Mouse (Mus musculus): ENCODE measurements around the gene Slc25a13. TPM values are rescaled to one million over a fixed set of nuclear protein-coding genes. Genes with fewer than 3 reads are reported as not detected.

Gene Slc25a13
- polyA plus RNA-seq, 1 experiment, result 89.0 TPM

GRCm38 (mm10) chr6:6242114-6242513, 25.1 kb upstream of the Slc25a13 start:
- Histone ChIP-seq H3K36me3 (ENCODE audit: control insufficient read depth, insufficient read depth, low read length, poor library complexity, severe bottlenecking) (no peaks in the 10 kb centered on the region), H3K9ac (ENCODE audit: low read depth, poor library complexity, severe bottlenecking) (no peak overlapping the region), H3K4me3 (ENCODE audit: low read depth, low read length) (no peak overlapping the region), H3K27me3 (ENCODE audit: control insufficient read depth, insufficient read depth, low read length, poor library complexity, severe bottlenecking) (no peaks in the 10 kb centered on the region; the same call in 1 of the 2 replicates), H3K27ac (ENCODE audit: insufficient read depth, low read length) (no peak overlapping the region), H3K9me3 (replicated peaks; ENCODE audit: control insufficient read depth, insufficient read depth, low read length, poor library complexity, severe bottlenecking) (no peaks in the 10 kb centered on the region), H3K4me1 (ENCODE audit: control insufficient read depth, insufficient read depth, low read length) (no peaks in the 10 kb centered on the region)
- TF ChIP-seq CTCF (IDR thresholded peaks at IDR 0.05; ENCODE audit: low read depth, low read length), result no peak
- no peak for TF ChIP-seq POLR2A (IDR thresholded peaks at IDR 0.05; ENCODE audit: insufficient read depth, low read length)
- no peak for TF ChIP-seq EP300 (IDR thresholded peaks at IDR 0.05; ENCODE audit: insufficient read depth, low read depth, low read length)

GRCm38 (mm10) chr6:6236788-6237298, 19.9 kb upstream of the Slc25a13 start:
- H3K27ac ChIP-seq (ENCODE audit: insufficient read depth, low read length), result no peak overlapping the region
- TF ChIP-seq EP300 (IDR thresholded peaks at IDR 0.05; ENCODE audit: insufficient read depth, low read depth, low read length) (no peak), POLR2A (IDR thresholded peaks at IDR 0.05; ENCODE audit: insufficient read depth, low read length) (no peak), CTCF (IDR thresholded peaks at IDR 0.05; ENCODE audit: low read depth, low read length) (no peak)

DNA sequence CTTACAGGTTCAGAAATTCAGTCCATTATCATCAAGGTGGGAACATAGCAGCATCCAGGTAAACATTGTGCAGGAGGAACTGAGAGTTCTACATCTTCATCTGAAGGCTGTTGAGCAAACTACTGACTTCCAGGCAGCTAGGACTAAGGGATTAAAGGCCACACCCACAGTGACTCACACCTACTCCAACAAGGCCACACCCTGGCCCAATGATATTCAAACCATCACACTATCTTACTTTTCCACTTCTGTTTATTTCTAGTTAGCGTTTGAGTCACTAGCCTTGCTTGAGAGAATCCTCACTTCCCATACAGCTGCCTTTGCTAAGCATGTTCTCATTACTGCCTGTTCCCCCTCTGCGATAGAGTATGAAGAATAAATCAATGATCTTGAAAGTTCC, 13.3 kb upstream of the Slc25a13 start:
- no peaks in the 10 kb centered on the region for H3K9me3 ChIP-seq (replicated peaks; ENCODE audit: control insufficient read depth, insufficient read depth, low read length, poor library complexity, severe bottlenecking)
- H3K4me1 ChIP-seq (ENCODE audit: control insufficient read depth, insufficient read depth, low read length), result no peaks in the 10 kb centered on the region
- H3K27ac ChIP-seq (ENCODE audit: insufficient read depth, low read length), result no peak overlapping the region
- H3K4me3 ChIP-seq (ENCODE audit: low read depth, low read length), result no peak overlapping the region
- no peak overlapping the region for H3K9ac ChIP-seq (ENCODE audit: low read depth, poor library complexity, severe bottlenecking)
- TF ChIP-seq POLR2A (IDR thresholded peaks at IDR 0.05; ENCODE audit: insufficient read depth, low read length) (no peak), EP300 (IDR thresholded peaks at IDR 0.05; ENCODE audit: insufficient read depth, low read depth, low read length) (no peak), CTCF (IDR thresholded peaks at IDR 0.05; ENCODE audit: low read depth, low read length) (no peak)
- no peaks in the 10 kb centered on the region for H3K36me3 ChIP-seq (ENCODE audit: control insufficient read depth, insufficient read depth, low read length, poor library complexity, severe bottlenecking)
- H3K27me3 ChIP-seq (ENCODE audit: control insufficient read depth, insufficient read depth, low read length, poor library complexity, severe bottlenecking), result no peaks in the 10 kb centered on the region

More at GRCm38 (mm10) chr6:6236788-6237298, 19.9 kb upstream of the Slc25a13 start:
- Histone ChIP-seq H3K27me3 (ENCODE audit: control insufficient read depth, insufficient read depth, low read length, poor library complexity, severe bottlenecking) (no peaks in the 10 kb centered on the region; the same call in 1 of the 2 replicates), H3K4me3 (ENCODE audit: low read depth, low read length) (no peak overlapping the region), H3K9me3 (replicated peaks; ENCODE audit: control insufficient read depth, insufficient read depth, low read length, poor library complexity, severe bottlenecking) (no peaks in the 10 kb centered on the region), H3K36me3 (ENCODE audit: control insufficient read depth, insufficient read depth, low read length, poor library complexity, severe bottlenecking) (no peaks in the 10 kb centered on the region), H3K4me1 (ENCODE audit: control insufficient read depth, insufficient read depth, low read length) (no peaks in the 10 kb centered on the region), H3K9ac (ENCODE audit: low read depth, poor library complexity, severe bottlenecking) (no peak overlapping the region)

DNA sequence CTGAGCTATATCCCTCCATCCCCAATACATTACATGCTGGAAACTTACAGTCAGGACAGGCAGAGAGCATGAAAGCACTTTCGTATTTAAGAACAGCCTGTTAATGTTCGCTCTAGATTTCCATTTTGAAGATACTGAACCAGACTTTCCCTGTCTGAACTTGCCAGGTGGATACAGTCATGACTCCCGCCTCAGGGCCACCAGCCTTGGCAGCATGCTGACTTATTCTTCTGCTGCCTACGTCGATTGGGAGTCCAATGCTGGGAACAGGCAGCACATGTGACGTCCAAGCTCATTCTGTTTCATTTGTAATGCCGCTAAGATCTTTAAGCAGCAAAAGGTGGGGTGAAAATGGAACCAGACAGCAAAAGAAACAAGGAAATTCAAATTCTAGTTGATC, 5.7 kb upstream of the Slc25a13 start:
- no peak for TF ChIP-seq POLR2A (IDR thresholded peaks at IDR 0.05; ENCODE audit: insufficient read depth, low read length)
- Histone ChIP-seq H3K27me3 (ENCODE audit: control insufficient read depth, insufficient read depth, low read length, poor library complexity, severe bottlenecking) (no peaks in the 10 kb centered on the region), H3K36me3 (ENCODE audit: control insufficient read depth, insufficient read depth, low read length, poor library complexity, severe bottlenecking) (no peaks in the 10 kb centered on the region), H3K4me1 (ENCODE audit: control insufficient read depth, insufficient read depth, low read length) (no peaks in the 10 kb centered on the region), H3K27ac (ENCODE audit: insufficient read depth, low read length) (no peak overlapping the region), H3K9ac (ENCODE audit: low read depth, poor library complexity, severe bottlenecking) (no peak overlapping the region), H3K9me3 (replicated peaks; ENCODE audit: control insufficient read depth, insufficient read depth, low read length, poor library complexity, severe bottlenecking) (no peaks in the 10 kb centered on the region), H3K4me3 (ENCODE audit: low read depth, low read length) (no peak overlapping the region)

DNA sequence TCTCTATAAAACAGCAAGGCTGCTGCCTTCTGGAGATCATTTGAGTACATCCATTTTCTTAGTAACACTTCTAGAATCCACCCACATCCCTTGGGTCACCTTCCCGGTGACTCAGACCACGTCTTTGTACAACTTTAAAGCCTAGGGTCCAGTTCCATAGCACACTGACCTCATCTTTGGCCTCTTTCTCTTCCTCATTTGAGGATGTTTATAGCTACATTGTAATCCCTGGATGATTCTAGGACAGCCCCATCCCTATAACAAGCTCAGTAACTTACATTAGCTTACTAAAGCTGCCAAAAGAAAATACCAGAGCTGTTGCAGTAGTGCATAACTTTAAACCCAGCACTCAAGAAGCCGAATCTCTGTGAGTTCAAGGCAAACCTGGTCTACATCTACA, 3.6 kb upstream of the Slc25a13 start:
- Histone ChIP-seq H3K36me3 (ENCODE audit: control insufficient read depth, insufficient read depth, low read length, poor library complexity, severe bottlenecking) (no peaks in the 10 kb centered on the region), H3K27me3 (ENCODE audit: control insufficient read depth, insufficient read depth, low read length, poor library complexity, severe bottlenecking) (no peaks in the 10 kb centered on the region)
- TF ChIP-seq EP300 (IDR thresholded peaks at IDR 0.05; ENCODE audit: insufficient read depth, low read depth, low read length) (no peak), POLR2A (IDR thresholded peaks at IDR 0.05; ENCODE audit: insufficient read depth, low read length) (no peak), CTCF (IDR thresholded peaks at IDR 0.05; ENCODE audit: low read depth, low read length) (no peak)

DNA sequence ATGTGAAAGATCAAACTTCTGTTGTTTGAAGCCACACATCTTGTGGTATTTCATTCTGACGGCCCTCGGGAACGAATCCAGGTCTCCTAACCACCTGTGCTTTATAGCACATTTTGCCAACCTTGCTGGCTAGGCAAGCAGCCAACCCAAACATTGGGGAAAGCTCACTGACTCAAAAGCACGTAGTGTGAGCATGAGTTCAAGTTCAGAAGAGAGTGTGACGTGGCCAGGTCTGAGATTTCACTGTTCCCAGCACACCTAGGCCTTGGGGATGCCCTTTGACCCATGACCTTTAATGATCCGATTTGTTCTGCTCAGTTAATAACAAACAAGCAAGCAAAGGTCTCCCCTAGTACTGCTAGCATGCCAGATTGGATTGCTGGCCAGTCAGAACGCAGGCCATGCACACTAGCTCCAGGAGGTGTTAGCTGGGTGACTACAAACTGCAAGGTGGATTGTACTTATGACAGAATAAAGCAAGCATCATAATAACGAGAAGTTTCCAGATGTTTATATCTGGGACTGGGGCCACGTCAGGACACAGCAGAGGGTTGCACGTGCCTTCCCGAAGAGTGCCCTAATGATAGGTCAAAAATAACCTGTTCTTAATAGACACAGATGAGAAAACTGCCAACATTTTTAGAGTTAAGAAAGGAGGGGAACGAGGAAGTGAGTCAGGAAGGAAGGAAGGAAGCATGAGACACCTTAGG, 2.8 kb upstream of the Slc25a13 start:
- Histone ChIP-seq H3K4me1 (ENCODE audit: control insufficient read depth, insufficient read depth, low read length) (no peaks in the 10 kb centered on the region), H3K9ac (ENCODE audit: low read depth, poor library complexity, severe bottlenecking) (no peak overlapping the region), H3K9me3 (replicated peaks; ENCODE audit: control insufficient read depth, insufficient read depth, low read length, poor library complexity, severe bottlenecking) (no peaks in the 10 kb centered on the region), H3K4me3 (ENCODE audit: low read depth, low read length) (no peak overlapping the region), H3K27me3 (ENCODE audit: control insufficient read depth, insufficient read depth, low read length, poor library complexity, severe bottlenecking) (no peaks in the 10 kb centered on the region), H3K27ac (ENCODE audit: insufficient read depth, low read length) (no peak overlapping the region), H3K36me3 (ENCODE audit: control insufficient read depth, insufficient read depth, low read length, poor library complexity, severe bottlenecking) (no peaks in the 10 kb centered on the region)
- TF ChIP-seq EP300 (IDR thresholded peaks at IDR 0.05; ENCODE audit: insufficient read depth, low read depth, low read length) (no peak), POLR2A (IDR thresholded peaks at IDR 0.05; ENCODE audit: insufficient read depth, low read length) (no peak), CTCF (IDR thresholded peaks at IDR 0.05; ENCODE audit: low read depth, low read length) (no peak)

More for the DNA sequence above, 3.6 kb upstream of the Slc25a13 start:
- Histone ChIP-seq H3K4me1 (ENCODE audit: control insufficient read depth, insufficient read depth, low read length) (no peaks in the 10 kb centered on the region), H3K4me3 (ENCODE audit: low read depth, low read length) (no peak overlapping the region), H3K27ac (ENCODE audit: insufficient read depth, low read length) (no peak overlapping the region), H3K9ac (ENCODE audit: low read depth, poor library complexity, severe bottlenecking) (no peak overlapping the region), H3K9me3 (replicated peaks; ENCODE audit: control insufficient read depth, insufficient read depth, low read length, poor library complexity, severe bottlenecking) (no peaks in the 10 kb centered on the region)
